Mouse (Mus musculus) intestine, postnatal 0 days (tissue): ENCODE data around the gene Ppm1l. TPM values are rescaled to one million over a fixed set of nuclear protein-coding genes. Genes with fewer than 3 reads are reported as not detected.
"Not testable (repeated sequence)": the region's sequence is repeated elsewhere in the genome, so short reads cannot be mapped to it uniquely, and the experiment has no call there.

Experiments
- ATAC-seq: fragments of 200-750 bp; cut with Nextera tagmentation; 2 replicates; pipeline ENCODE4 v1.8.0; 2017; ENCODE audit warnings: mild to moderate bottlenecking, moderate TSS enrichment, moderate library complexity
- H3K27ac ChIP-seq: fragments of 300-500 bp; sonication (generic); 2 replicates; pipeline ENCODE4 v1.5.1; 2014; ENCODE audit warnings: mild to moderate bottlenecking, low read depth, low read length, moderate library complexity
- H3K27me3 ChIP-seq: fragments of 300-500 bp; sonication (generic); replicated peaks from 2 replicates; pipeline ENCODE4 v1.6.1; 2014; ENCODE audit warnings: low read length, mixed read lengths; ENCODE audit not compliant: control insufficient read depth, insufficient read depth
- H3K36me3 ChIP-seq: fragments of 300-500 bp; sonication (generic); 2 replicates; pipeline ENCODE4 v1.6.1; 2014; ENCODE audit warnings: mild to moderate bottlenecking, moderate library complexity; ENCODE audit not compliant: control insufficient read depth, insufficient read depth
- H3K4me1 ChIP-seq: fragments of 300-500 bp; sonication (generic); replicated peaks from 2 replicates; pipeline ENCODE4 v1.6.1; 2014; ENCODE audit warnings: antibody characterized with exemption, low read length, mixed read lengths; ENCODE audit not compliant: control insufficient read depth, insufficient read depth
- H3K4me2 ChIP-seq: fragments of 300-500 bp; sonication (generic); replicated peaks from 2 replicates; pipeline ENCODE4 v1.6.1; 2014; ENCODE audit warnings: low read depth, mild to moderate bottlenecking, moderate library complexity
- H3K4me3 ChIP-seq: fragments of 300-500 bp; sonication (generic); 2 replicates; pipeline ENCODE4 v1.5.1; 2014; ENCODE audit warnings: low read depth, low read length
- H3K9ac ChIP-seq: fragments of 300-500 bp; sonication (generic); 2 replicates; pipeline ENCODE4 v1.6.1; 2014; ENCODE audit warnings: mild to moderate bottlenecking, low read depth, low read length
- H3K9me3 ChIP-seq: fragments of 300-500 bp; sonication (generic); 2 replicates; pipeline ENCODE4 v1.6.1; 2016; ENCODE audit warnings: mixed run types; ENCODE audit not compliant: control insufficient read depth
- CTCF ChIP-seq: sonication (generic); IDR thresholded peaks from 2 replicates; pipeline ENCODE4 v1.5.1; 2016; ENCODE audit warnings: low read depth, mild to moderate bottlenecking, control low read depth, antibody characterized with exemption, moderate library complexity
- WGBS: fragments of 180-500 bp; shearing (Covaris S2); extraction: QIAGEN DNeasy Blood & Tissue Kit; methylation state at CpG from one replicate; pipeline ENCODE4 v1.1.7; 2014; 5-methylcytosine and 5-hydroxymethylcytosine counted together
- polyA plus RNA-seq: library from polyadenylated mRNA; unstranded; fragments of >200 nt; fragmentation: Nextera tagmentation; extraction: Ambion mirVana; gene quantifications from 2 replicates; pipeline ENCODE4 v1.2.1, GENCODE M21; 2015

Gene Ppm1l
- polyA plus RNA-seq, 1 experiment from 2014 or later: 3.0 TPM

- no peak for TF ChIP-seq CTCF
- H3K9me3 ChIP-seq: no peaks in the 10 kb centered on the region
- no peak overlapping the region for H3K9ac ChIP-seq
- H3K4me2 ChIP-seq: no peak overlapping the region
- H3K4me1 ChIP-seq: no peaks in the 10 kb centered on the region
- no peaks in the 10 kb centered on the region for H3K36me3 ChIP-seq
- no peak overlapping the region for H3K4me3 ChIP-seq
- WGBS: 80% methylated on average over 6 of the region's 6 CpGs
- no peaks in the 10 kb centered on the region for H3K27me3 ChIP-seq
- no peak overlapping the region for H3K27ac ChIP-seq
- ATAC-seq: no peak
Observed at GRCm38 (mm10) chr3:69416112-69416511, 99.5 kb downstream of the Ppm1l start.

DNA sequence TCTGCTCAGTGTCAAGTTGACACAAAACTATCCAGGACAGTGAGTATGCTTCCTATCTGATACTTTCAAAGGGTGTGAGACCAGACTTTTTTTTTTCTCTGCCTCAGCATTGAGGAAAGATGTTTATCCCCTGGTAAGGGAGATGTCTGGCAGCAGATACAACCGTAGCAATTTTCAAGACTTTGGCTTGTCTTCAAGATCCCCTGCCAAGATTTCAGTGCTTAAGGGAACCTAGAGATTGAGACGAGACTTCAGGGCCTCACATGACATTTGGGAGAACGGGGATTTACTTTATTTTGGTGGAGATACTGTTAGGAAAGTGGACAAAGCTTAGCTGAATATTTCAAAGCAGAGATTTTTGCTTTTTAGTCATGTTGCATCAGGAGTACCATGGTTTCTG is 106.1 kb downstream of the Ppm1l start:
- no peak overlapping the region for H3K9ac ChIP-seq
- no peaks in the 10 kb centered on the region for H3K4me1 ChIP-seq
- WGBS: 59% methylated on average over 3 of the region's 3 CpGs
- TF ChIP-seq CTCF: no peak
- H3K27me3 ChIP-seq: no peaks in the 10 kb centered on the region
- no peaks in the 10 kb centered on the region for H3K9me3 ChIP-seq
- no peaks in the 10 kb centered on the region for H3K36me3 ChIP-seq
- H3K4me3 ChIP-seq: no peak overlapping the region
- no peak overlapping the region for H3K27ac ChIP-seq
- H3K4me2 ChIP-seq: no peak overlapping the region
- no peak for ATAC-seq

- H3K4me2 ChIP-seq: no peak overlapping the region
- ATAC-seq: no peak
Observed at GRCm38 (mm10) chr3:69423371-69423770, 106.7 kb downstream of the Ppm1l start.

GRCm38 (mm10) chr3:69424781-69425180 is 108.1 kb downstream of the Ppm1l start:
- not testable (repeated sequence) for H3K4me3 ChIP-seq, H3K4me1 ChIP-seq, H3K36me3 ChIP-seq, ATAC-seq, H3K4me2 ChIP-seq, H3K9me3 ChIP-seq, H3K9ac ChIP-seq, H3K27me3 ChIP-seq, H3K27ac ChIP-seq
- WGBS: 93% methylated on average over 2 of the region's 2 CpGs

More at GRCm38 (mm10) chr3:69423371-69423770, 106.7 kb downstream of the Ppm1l start:
- no peak overlapping the region for H3K9ac ChIP-seq
- H3K9me3 ChIP-seq: no peaks in the 10 kb centered on the region
- no peak overlapping the region for H3K4me3 ChIP-seq
- 63% methylated on average over 4 of the region's 4 CpGs for WGBS
- TF ChIP-seq CTCF: no peak
- no peak overlapping the region for H3K27ac ChIP-seq
- no peaks in the 10 kb centered on the region for H3K36me3 ChIP-seq
- H3K27me3 ChIP-seq: no peaks in the 10 kb centered on the region
- H3K4me1 ChIP-seq: no peaks in the 10 kb centered on the region

DNA sequence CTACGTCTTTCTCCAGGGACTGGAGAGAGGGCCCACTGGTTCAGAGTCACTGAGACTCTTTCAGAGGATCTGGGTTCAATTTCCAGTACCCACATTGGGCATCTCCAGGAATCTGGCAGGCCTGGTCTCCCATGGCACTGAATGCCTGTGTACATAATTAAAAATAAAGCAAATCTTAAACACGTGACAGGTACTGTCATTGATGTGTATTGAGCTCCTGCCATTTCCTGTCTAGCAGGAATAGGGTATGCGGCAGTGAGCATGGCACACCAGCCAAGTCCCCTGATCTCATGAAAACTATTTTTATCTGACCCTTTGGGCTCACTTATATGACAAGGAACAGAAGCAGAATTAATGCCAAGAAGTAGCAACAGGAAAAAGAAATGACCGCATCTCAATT is 110.6 kb downstream of the Ppm1l start:
- H3K9me3 ChIP-seq: no peaks in the 10 kb centered on the region
- H3K9ac ChIP-seq: no peak overlapping the region
- no peak overlapping the region for H3K4me3 ChIP-seq
- H3K36me3 ChIP-seq: no peaks in the 10 kb centered on the region
- H3K27ac ChIP-seq: no peak overlapping the region
- 77% methylated on average over 4 of the region's 4 CpGs for WGBS
- no peak overlapping the region for H3K4me2 ChIP-seq
- H3K4me1 ChIP-seq: no peaks in the 10 kb centered on the region
- no peak for TF ChIP-seq CTCF
- no peak for ATAC-seq
- no peaks in the 10 kb centered on the region for H3K27me3 ChIP-seq

- Histone ChIP-seq H3K9me3 (no peaks in the 10 kb centered on the region), H3K27ac (no peak overlapping the region), H3K27me3 (no peaks in the 10 kb centered on the region), H3K4me2 (no peak overlapping the region), H3K4me3 (no peak overlapping the region), H3K9ac (no peak overlapping the region), H3K4me1 (no peaks in the 10 kb centered on the region), H3K36me3 (no peaks in the 10 kb centered on the region)
- no peak for ATAC-seq
- WGBS: 76% methylated on average over 3 of the region's 3 CpGs
- no peak for TF ChIP-seq CTCF
Observed at GRCm38 (mm10) chr3:69428221-69428620, 111.6 kb downstream of the Ppm1l start.

DNA sequence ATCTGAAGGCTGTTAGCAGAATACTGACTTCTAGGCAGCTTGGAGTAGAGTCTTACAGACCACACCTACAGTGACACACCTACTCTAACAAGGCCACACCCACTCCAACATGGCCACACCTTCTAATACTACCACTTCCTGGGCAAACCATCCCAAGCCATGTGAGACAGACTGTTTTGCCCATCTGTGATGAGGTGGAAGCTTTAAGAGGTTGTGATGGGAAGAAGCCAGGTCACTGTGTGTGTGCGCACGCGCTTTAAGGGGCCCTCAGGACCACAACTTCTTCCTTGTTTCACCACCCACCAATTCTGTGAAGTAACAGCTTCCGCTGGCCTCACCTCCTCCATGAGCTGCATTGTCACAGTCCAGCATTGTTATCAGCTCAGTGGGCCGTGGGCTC is 112.7 kb downstream of the Ppm1l start:
- Histone ChIP-seq H3K9ac (no peak overlapping the region), H3K27ac (no peak overlapping the region), H3K4me1 (no peaks in the 10 kb centered on the region), H3K36me3 (no peaks in the 10 kb centered on the region), H3K4me2 (no peak overlapping the region), H3K9me3 (no peaks in the 10 kb centered on the region), H3K4me3 (no peak overlapping the region), H3K27me3 (no peaks in the 10 kb centered on the region)
- ATAC-seq: no peak
- TF ChIP-seq CTCF: no peak
- 91% methylated on average over 5 of the region's 5 CpGs for WGBS
